Mouse (Mus musculus) intestine, embryonic 14.5 days (tissue): ENCODE data around the gene Pomc. TPM values are rescaled to one million over a fixed set of nuclear protein-coding genes. Genes with fewer than 3 reads are reported as not detected.
A peak's percentile ranks its signal among the peaks of the same experiment; 100 is the strongest.

Source experiments
- ATAC-seq: fragments of 200-750 bp; cut with Nextera tagmentation; replicated peaks from 2 replicates; pipeline ENCODE4 v1.8.0; 2017; ENCODE audit warnings: low read depth, moderate number of reproducible peaks, moderate TSS enrichment, moderate library complexity; ENCODE audit not compliant: low FRiP score, low TSS enrichment
- DNase-seq: peaks from one replicate; pipeline ENCODE4 v3.0.0-alpha.2; 2018; ENCODE audit warnings: low spot score
- H3K27ac ChIP-seq: fragments of 300-500 bp; sonication (generic); 2 replicates; pipeline ENCODE4 v1.5.1; 2014; ENCODE audit warnings: low read depth, mild to moderate bottlenecking, control low read depth
- H3K27me3 ChIP-seq: fragments of 300-500 bp; sonication (generic); replicated peaks from 2 replicates; pipeline ENCODE4 v1.6.1; 2014; ENCODE audit warnings: low read length, control low read depth; ENCODE audit not compliant: control insufficient read depth, insufficient read depth
- H3K36me3 ChIP-seq: fragments of 300-500 bp; sonication (generic); 2 replicates; pipeline ENCODE4 v1.6.1; 2014; ENCODE audit warnings: low read length, control low read depth; ENCODE audit not compliant: control insufficient read depth, insufficient read depth
- H3K4me1 ChIP-seq: fragments of 300-500 bp; sonication (generic); replicated peaks from 2 replicates; pipeline ENCODE4 v1.6.1; 2014; ENCODE audit warnings: low read length, control low read depth, mixed read lengths; ENCODE audit not compliant: control insufficient read depth, insufficient read depth
- H3K4me2 ChIP-seq: fragments of 300-500 bp; sonication (generic); 2 replicates; pipeline ENCODE4 v1.6.1; 2014; ENCODE audit warnings: low read length
- H3K4me3 ChIP-seq: fragments of 300-500 bp; sonication (generic); 2 replicates; pipeline ENCODE4 v1.5.1; 2014; ENCODE audit warnings: low read depth, low read length, control low read depth, mixed read lengths
- H3K9ac ChIP-seq: fragments of 300-500 bp; sonication (generic); 2 replicates; pipeline ENCODE4 v1.6.1; 2014; ENCODE audit warnings: mild to moderate bottlenecking, low read length
- H3K9me3 ChIP-seq: fragments of 300-500 bp; sonication (generic); 2 replicates; pipeline ENCODE4 v1.6.1; 2016; ENCODE audit warnings: low read length, control low read depth; ENCODE audit not compliant: control insufficient read depth
- WGBS: fragments of 180-500 bp; shearing (Covaris S2); extraction: QIAGEN DNeasy Blood & Tissue Kit; methylation state at CpG from one replicate; pipeline ENCODE4 v1.1.7; 2014; 5-methylcytosine and 5-hydroxymethylcytosine counted together
- polyA plus RNA-seq: library from polyadenylated mRNA; unstranded; fragments of >200 nt; fragmentation: Nextera tagmentation; extraction: Ambion mirVana; gene quantifications from 2 replicates; pipeline ENCODE4 v1.2.1, GENCODE M21; 2014

Pomc gene
- polyA plus RNA-seq, 1 experiment from 2014 or later: 3.2 TPM

DNA sequence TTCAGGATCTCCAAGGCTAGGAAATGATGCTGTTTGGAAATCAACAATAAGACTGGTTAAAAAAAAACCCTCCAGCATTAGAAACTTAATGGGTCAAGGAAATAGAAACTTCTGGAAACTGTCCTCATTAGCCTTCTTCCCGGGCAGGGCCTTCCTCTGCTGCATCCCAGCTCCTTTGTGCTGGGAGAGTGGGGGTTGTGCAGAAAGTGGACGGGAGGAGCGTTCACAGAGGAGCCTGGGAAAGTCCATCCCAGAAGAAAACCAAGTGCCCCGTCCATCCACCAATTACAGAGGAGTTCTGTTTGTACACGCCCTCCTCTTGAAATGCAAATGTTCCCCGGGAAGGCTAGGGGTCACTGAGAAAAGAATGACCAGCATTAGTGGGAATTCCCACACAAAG is 49.9 kb downstream of the Pomc start:
- ATAC-seq (no peak), DNase-seq (no peak)
- Histone ChIP-seq H3K4me3 (no peak overlapping the region), H3K9me3 (no peaks in the 10 kb centered on the region), H3K4me1 (peaks cover 13% of the 10 kb centered on the region), H3K27ac (no peak overlapping the region), H3K4me2 (no peak overlapping the region), H3K9ac (no peak overlapping the region), H3K27me3 (no peaks in the 10 kb centered on the region), H3K36me3 (no peaks in the 10 kb centered on the region)
- 36% methylated on average over 6 of the region's 6 CpGs for WGBS

DNA sequence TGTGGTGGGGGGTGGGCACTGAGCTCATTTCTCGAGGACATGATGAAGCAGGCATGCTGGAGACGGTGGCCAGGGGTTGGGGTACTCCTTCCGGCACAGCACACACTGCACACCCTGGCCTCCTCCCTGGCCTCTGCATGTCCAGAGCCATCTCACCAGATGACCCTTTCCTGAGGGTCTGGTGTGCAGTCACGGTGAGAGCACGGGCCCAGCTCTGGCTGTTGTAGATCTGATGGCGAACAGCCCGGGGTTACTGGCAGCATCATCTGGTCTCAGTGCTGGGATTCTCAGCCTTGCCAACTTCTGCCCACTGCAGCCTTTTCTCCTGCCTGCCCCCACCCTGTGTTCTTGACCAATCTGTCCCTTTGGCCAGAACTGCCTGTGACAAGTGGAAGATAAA is 51.3 kb downstream of the Pomc start:
- H3K4me3 ChIP-seq: no peak overlapping the region
- no peaks in the 10 kb centered on the region for H3K27me3 ChIP-seq
- no peak overlapping the region for H3K4me2 ChIP-seq
- peaks cover 13% of the 10 kb centered on the region for H3K4me1 ChIP-seq
- H3K9ac ChIP-seq: no peak overlapping the region
- ATAC-seq (no peak), DNase-seq (no peak)
- 75% methylated on average over 7 of the region's 7 CpGs for WGBS
- H3K36me3 ChIP-seq: no peaks in the 10 kb centered on the region
- H3K9me3 ChIP-seq: no peaks in the 10 kb centered on the region
- no peak overlapping the region for H3K27ac ChIP-seq

DNA sequence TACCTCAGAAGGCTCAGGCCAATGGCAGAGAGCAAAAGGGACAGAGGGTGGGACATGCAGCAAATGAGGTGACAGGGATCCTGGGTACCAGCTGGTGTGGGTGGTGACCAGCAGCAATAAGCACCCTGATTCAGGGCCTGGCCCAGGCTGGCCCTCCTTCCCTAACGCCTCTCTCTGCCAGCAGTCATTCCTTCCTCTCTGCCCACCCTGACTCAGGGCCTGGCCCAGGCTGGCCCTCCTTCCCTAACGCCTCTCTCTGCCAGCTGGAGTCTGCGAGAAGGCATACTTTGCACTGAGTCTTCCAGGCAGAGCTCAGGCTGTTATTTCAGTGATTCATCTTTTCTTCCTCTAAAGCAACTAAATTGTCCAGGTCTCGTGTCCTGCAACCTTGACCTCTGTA is 52.4 kb downstream of the Pomc start:
- peaks cover 13% of the 10 kb centered on the region for H3K4me1 ChIP-seq
- 53% methylated on average over 4 of the region's 4 CpGs for WGBS
- no peak overlapping the region for H3K4me2 ChIP-seq
- no peak for ATAC-seq
- H3K27me3 ChIP-seq: no peaks in the 10 kb centered on the region
- H3K9ac ChIP-seq: no peak overlapping the region
- no peaks in the 10 kb centered on the region for H3K9me3 ChIP-seq
- H3K36me3 ChIP-seq: no peaks in the 10 kb centered on the region
- no peak overlapping the region for H3K4me3 ChIP-seq
- no peak for DNase-seq
- H3K27ac ChIP-seq: peak overlapping the region; percentile 51; the same call in 1 of the 2 replicates

GRCm38 (mm10) chr12:4007766-4008165 is 53.0 kb downstream of the Pomc start:
- ATAC-seq (0 out of 2 replicates have a peak, but pooled peaks have one; percentile 50), DNase-seq (no peak)
- Histone ChIP-seq H3K36me3 (no peaks in the 10 kb centered on the region), H3K27me3 (no peaks in the 10 kb centered on the region), H3K4me3 (no peak overlapping the region), H3K4me1 (peaks cover 13% of the 10 kb centered on the region), H3K9me3 (no peaks in the 10 kb centered on the region), H3K27ac (peak overlapping the region; percentile 51; the same call in 1 of the 2 replicates), H3K9ac (no peak overlapping the region), H3K4me2 (no peak overlapping the region)
- WGBS: 35% methylated on average over 4 of the region's 4 CpGs

DNA sequence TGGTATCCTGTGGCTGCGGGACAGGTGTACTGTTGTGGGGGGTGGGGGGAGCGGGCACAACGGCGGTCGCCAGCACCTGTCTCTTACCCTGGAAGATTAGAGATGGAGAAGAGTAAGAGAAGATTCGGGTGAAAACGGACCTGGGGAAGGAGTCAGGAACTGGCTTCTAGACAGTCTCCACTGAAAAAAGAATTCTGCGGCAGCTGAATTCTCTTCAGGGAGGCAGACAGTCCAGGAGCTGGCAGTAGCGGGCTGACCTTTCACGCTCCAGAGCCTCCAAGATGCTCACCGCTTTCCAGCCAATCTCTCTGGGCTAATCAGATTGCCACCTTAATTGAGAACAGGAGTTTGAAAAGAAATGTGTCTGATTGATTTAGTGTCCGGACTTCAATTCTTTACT is 54.0 kb downstream of the Pomc start:
- Histone ChIP-seq H3K36me3 (no peaks in the 10 kb centered on the region), H3K4me3 (no peak overlapping the region), H3K4me1 (peaks cover 13% of the 10 kb centered on the region), H3K4me2 (no peak overlapping the region), H3K27ac (no peak overlapping the region), H3K9ac (no peak overlapping the region), H3K27me3 (no peaks in the 10 kb centered on the region), H3K9me3 (no peaks in the 10 kb centered on the region)
- 76% methylated on average over 12 of the region's 12 CpGs for WGBS
- ATAC-seq (no peak), DNase-seq (no peak)

Other genes starting within 250 kb of the Pomc start
- gene Dnmt3a, start 148.9 kb upstream of the Pomc start, polyA plus RNA-seq: 63.4 and 69.3 TPM in 2 replicates
- gene Efr3b, start 84.0 kb downstream of the Pomc start, polyA plus RNA-seq: 3.2 and 3.7 TPM in 2 replicates
- gene Dnajc27, start 127.6 kb downstream of the Pomc start, polyA plus RNA-seq: 7.9 and 9.7 TPM in 2 replicates
- 7.1 and 8.5 TPM in 2 replicates for gene Adcy3, start 178.2 kb downstream of the Pomc start, polyA plus RNA-seq